Mouse (Mus musculus) liver, adult 2 months (tissue): ENCODE data around the gene Lgi1. TPM values are rescaled to one million over a fixed set of nuclear protein-coding genes. Genes with fewer than 3 reads are reported as not detected.

ENCODE experiments used
- DNase-seq: peaks from one replicate; pipeline ENCODE4 v3.0.0-alpha.2; 2011; ENCODE audit warnings: low read depth, low spot score; ENCODE audit errors: extremely low read depth
- H3K27ac ChIP-seq: fragments of 200-500 bp; replicated peaks from 2 replicates; pipeline ENCODE4 v1.5.1; 2012; ENCODE audit warnings: low read depth, mild to moderate bottlenecking, control low read depth, inconsistent platforms, low read length; ENCODE audit not compliant: insufficient read depth
- H3K27me3 ChIP-seq: fragments of 200-500 bp; 2 replicates; pipeline ENCODE4 v1.6.1; 2012; ENCODE audit warnings: mild to moderate bottlenecking, moderate library complexity, low read length, inconsistent platforms; ENCODE audit not compliant: control insufficient read depth, insufficient read depth
- H3K36me3 ChIP-seq: fragments of 200-500 bp; 2 replicates; pipeline ENCODE4 v1.6.1; 2012; ENCODE audit warnings: low read length, inconsistent platforms; ENCODE audit not compliant: control insufficient read depth, insufficient read depth
- H3K4me1 ChIP-seq: fragments of 200-500 bp; 2 replicates; pipeline ENCODE4 v1.6.1; 2011; ENCODE audit warnings: low read length; ENCODE audit not compliant: control insufficient read depth, insufficient read depth
- H3K4me3 ChIP-seq: fragments of 200-500 bp; 2 replicates; pipeline ENCODE4 v1.5.1; 2011; ENCODE audit warnings: low read depth, mild to moderate bottlenecking, control low read depth, low read length, moderate library complexity; ENCODE audit not compliant: insufficient read depth
- H3K79me2 ChIP-seq: fragments of 200-500 bp; 2 replicates; pipeline ENCODE4 v1.6.1; 2012; ENCODE audit warnings: inconsistent platforms, mild to moderate bottlenecking, low read length, moderate library complexity; ENCODE audit not compliant: control insufficient read depth, insufficient read depth
- H3K9ac ChIP-seq: fragments of 200-500 bp; 2 replicates; pipeline ENCODE4 v1.6.1; 2012; ENCODE audit warnings: low read depth, mild to moderate bottlenecking, control low read depth, inconsistent platforms, low read length
- CTCF ChIP-seq: fragments of 200-500 bp; IDR thresholded peaks from 2 replicates; pipeline ENCODE4 v1.5.1; 2011; ENCODE audit warnings: low read depth, low read length, control low read depth
- POLR2A ChIP-seq: fragments of 200-500 bp; IDR thresholded peaks from 2 replicates; pipeline ENCODE4 v1.6.1; 2011; ENCODE audit warnings: low read length, control low read depth; ENCODE audit not compliant: insufficient read depth; ENCODE audit errors: extremely low read depth
- WGBS: fragments of 180-500 bp; shearing (Covaris S2); methylation state at CpG from one replicate; pipeline ENCODE4 v1.1.7; 2018; 5-methylcytosine and 5-hydroxymethylcytosine counted together
- polyA plus RNA-seq: library from polyadenylated mRNA; depleted of rRNA; stranded (reverse); fragments of >200 nt; gene quantifications from 2 replicates; pipeline ENCODE4 v1.2.3, GENCODE M21; 2012
- total RNA-seq: library from RNA; depleted of rRNA; stranded (reverse); fragments of >200 nt; gene quantifications from 2 replicates; pipeline ENCODE4 v1.2.3, GENCODE M21; 2014

Gene Lgi1
- total and polyA plus RNA-seq, 2 experiments, result not detected

DNA sequence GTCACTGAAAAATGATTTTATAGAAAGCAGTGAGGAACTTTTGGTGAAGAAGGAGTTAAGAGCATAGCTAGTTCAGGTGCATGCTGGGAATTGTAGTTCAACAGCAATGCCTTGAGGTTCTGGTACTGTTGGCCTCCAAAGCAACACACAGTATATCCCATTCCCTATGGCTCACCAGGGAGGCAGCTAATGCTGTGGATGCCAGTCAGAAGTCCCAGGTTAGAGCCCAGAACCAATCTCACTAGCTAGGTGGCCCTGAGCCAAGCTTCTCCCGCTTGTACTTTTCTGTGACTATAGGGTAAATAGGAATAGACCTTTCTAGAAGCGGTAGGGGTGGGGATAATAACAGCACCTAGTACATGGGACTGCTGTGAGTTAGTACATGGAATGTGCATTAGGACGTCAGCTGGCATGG, 5.7 kb upstream of the Lgi1 start:
- no peaks in the 10 kb centered on the region for H3K27me3 ChIP-seq
- no peak overlapping the region for H3K27ac ChIP-seq
- WGBS, result 68% methylated on average over 3 of the region's 3 CpGs
- H3K9ac ChIP-seq, result no peak overlapping the region
- H3K36me3 ChIP-seq, result no peaks in the 10 kb centered on the region
- no peak overlapping the region for H3K4me3 ChIP-seq
- no peaks in the 10 kb centered on the region for H3K4me1 ChIP-seq
- TF ChIP-seq POLR2A (no peak), CTCF (no peak)
- DNase-seq, result peak; percentile 33
- H3K79me2 ChIP-seq, result no peaks in the 10 kb centered on the region

GRCm38 (mm10) chr19:38259436-38259835, 4.9 kb upstream of the Lgi1 start:
- Histone ChIP-seq H3K9ac (no peak overlapping the region), H3K4me3 (no peak overlapping the region), H3K36me3 (no peaks in the 10 kb centered on the region), H3K79me2 (no peaks in the 10 kb centered on the region), H3K27me3 (no peaks in the 10 kb centered on the region), H3K4me1 (no peaks in the 10 kb centered on the region), H3K27ac (no peak overlapping the region)
- TF ChIP-seq POLR2A (no peak), CTCF (no peak)
- WGBS, result 91% methylated on average over 3 of the region's 3 CpGs
- DNase-seq, result no peak

GRCm38 (mm10) chr19:38260346-38260745, 4.0 kb upstream of the Lgi1 start:
- Histone ChIP-seq H3K4me1 (no peaks in the 10 kb centered on the region), H3K27me3 (peaks cover 2% of the 10 kb centered on the region; the same call in 1 of the 2 replicates), H3K9ac (no peak overlapping the region), H3K36me3 (no peaks in the 10 kb centered on the region), H3K27ac (no peak overlapping the region), H3K79me2 (no peaks in the 10 kb centered on the region), H3K4me3 (no peak overlapping the region)
- TF ChIP-seq CTCF, result no peak
- no peak for TF ChIP-seq POLR2A
- no peak for DNase-seq
- 66% methylated on average over 4 of the region's 4 CpGs for WGBS

GRCm38 (mm10) chr19:38261351-38261750, 3.0 kb upstream of the Lgi1 start:
- Histone ChIP-seq H3K36me3 (no peaks in the 10 kb centered on the region), H3K79me2 (no peaks in the 10 kb centered on the region), H3K9ac (no peak overlapping the region), H3K4me3 (no peak overlapping the region), H3K27me3 (peaks cover 2% of the 10 kb centered on the region; the same call in 1 of the 2 replicates), H3K27ac (no peak overlapping the region), H3K4me1 (no peaks in the 10 kb centered on the region)
- no peak for TF ChIP-seq CTCF
- no peak for TF ChIP-seq POLR2A
- no peak for DNase-seq
- 61% methylated on average over 5 of the region's 5 CpGs for WGBS

- Histone ChIP-seq H3K4me1 (no peaks in the 10 kb centered on the region), H3K9ac (no peak overlapping the region), H3K27me3 (peaks cover 2% of the 10 kb centered on the region; the same call in 1 of the 2 replicates), H3K27ac (no peak overlapping the region), H3K79me2 (no peaks in the 10 kb centered on the region), H3K4me3 (no peak overlapping the region), H3K36me3 (no peaks in the 10 kb centered on the region)
- TF ChIP-seq POLR2A (no peak), CTCF (peak; percentile 46)
- WGBS, result 35% methylated on average over 14 of the region's 14 CpGs
- DNase-seq, result peak; percentile 4
Measured at GRCm38 (mm10) chr19:38263829-38264504, 369 bp upstream of the Lgi1 start.

GRCm38 (mm10) chr19:38265767-38266166, 1.4 kb downstream of the Lgi1 start:
- WGBS, result 87% methylated on average over 5 of the region's 5 CpGs
- Histone ChIP-seq H3K79me2 (no peaks in the 10 kb centered on the region), H3K36me3 (no peaks in the 10 kb centered on the region), H3K9ac (no peak overlapping the region), H3K27me3 (peaks cover 2% of the 10 kb centered on the region; the same call in 1 of the 2 replicates), H3K4me3 (no peak overlapping the region), H3K4me1 (no peaks in the 10 kb centered on the region), H3K27ac (no peak overlapping the region)
- TF ChIP-seq POLR2A (no peak), CTCF (no peak)
- DNase-seq, result no peak
